Mouse (Mus musculus) liver, embryonic 15.5 days (tissue): Measurements from ENCODE around the gene Kcnd3. TPM values are rescaled to one million over a fixed set of nuclear protein-coding genes. Genes with fewer than 3 reads are reported as not detected.
"Not testable (repeated sequence)": the region's sequence is repeated elsewhere in the genome, so short reads cannot be mapped to it uniquely, and the experiment has no call there.

Source experiments
- ATAC-seq: fragments of 200-750 bp; cut with Nextera tagmentation; 2 replicates; pipeline ENCODE4 v1.8.0; 2017; ENCODE audit warnings: moderate number of reproducible peaks, mild to moderate bottlenecking, moderate library complexity; ENCODE audit not compliant: insufficient read depth
- H3K27ac ChIP-seq: fragments of 300-500 bp; sonication (generic); replicated peaks from 2 replicates; pipeline ENCODE4 v1.5.1; 2015; ENCODE audit warnings: mild to moderate bottlenecking, inconsistent platforms
- H3K27me3 ChIP-seq: fragments of 300-500 bp; sonication (generic); 2 replicates; pipeline ENCODE4 v1.6.1; 2015; ENCODE audit warnings: mild to moderate bottlenecking, inconsistent platforms
- H3K36me3 ChIP-seq: fragments of 300-500 bp; sonication (generic); replicated peaks from 2 replicates; pipeline ENCODE4 v1.6.1; 2015; ENCODE audit warnings: moderate library complexity, mild to moderate bottlenecking, inconsistent platforms
- H3K4me1 ChIP-seq: fragments of 300-500 bp; sonication (generic); replicated peaks from 2 replicates; pipeline ENCODE4 v1.6.1; 2015; ENCODE audit warnings: inconsistent platforms
- H3K4me2 ChIP-seq: fragments of 300-500 bp; sonication (generic); 2 replicates; pipeline ENCODE4 v1.6.1; 2015; ENCODE audit warnings: moderate library complexity, mild to moderate bottlenecking, inconsistent platforms
- H3K4me3 ChIP-seq: fragments of 300-500 bp; sonication (generic); replicated peaks from 2 replicates; pipeline ENCODE4 v1.5.1; 2015; ENCODE audit warnings: mild to moderate bottlenecking, inconsistent platforms
- H3K9ac ChIP-seq: fragments of 300-500 bp; sonication (generic); 2 replicates; pipeline ENCODE4 v1.6.1; 2015; ENCODE audit warnings: moderate library complexity, mild to moderate bottlenecking, inconsistent platforms
- H3K9me3 ChIP-seq: fragments of 300-500 bp; sonication (generic); replicated peaks from 2 replicates; pipeline ENCODE4 v1.6.1; 2016; ENCODE audit warnings: inconsistent platforms
- WGBS: fragments of 180-500 bp; shearing (Covaris S2); methylation state at CpG from one replicate; pipeline ENCODE4 v1.1.7; 2015; ENCODE audit warnings: mixed read lengths; ENCODE audit not compliant: insufficient replicate concordance; 5-methylcytosine and 5-hydroxymethylcytosine counted together
- polyA plus RNA-seq: library from polyadenylated mRNA; unstranded; fragments of >200 nt; fragmentation: Nextera tagmentation; extraction: Ambion mirVana; gene quantifications from 2 replicates; pipeline ENCODE4 v1.2.1, GENCODE M21; 2015

The Kcnd3 gene
- polyA plus RNA-seq, 1 experiment from 2014 or later, result 0.05 TPM

DNA sequence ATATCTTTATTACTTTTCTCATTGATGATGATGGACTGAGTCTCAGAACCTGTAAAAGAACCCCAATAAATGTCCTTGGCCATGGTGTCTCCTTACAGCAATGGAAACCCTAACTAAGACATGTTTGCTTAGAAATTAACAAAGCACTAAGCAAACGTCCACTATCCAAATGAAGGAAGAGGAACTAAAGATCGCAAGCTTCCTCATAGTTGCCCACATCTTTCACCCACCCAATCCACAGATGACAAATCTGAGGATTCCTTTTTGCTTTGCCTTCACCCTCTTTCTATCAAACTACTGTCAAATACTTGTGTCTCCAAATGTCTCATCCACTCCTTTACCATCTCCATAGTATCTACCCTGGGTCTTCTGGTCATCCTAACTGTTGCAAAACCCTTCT is 236.4 kb downstream of the Kcnd3 start:
- no peak for ATAC-seq
- H3K9me3 ChIP-seq, result no peaks in the 10 kb centered on the region
- peak overlapping the region; percentile 97 for H3K4me3 ChIP-seq
- H3K27me3 ChIP-seq, result peaks cover 29% of the 10 kb centered on the region
- peaks cover 15% of the 10 kb centered on the region for H3K36me3 ChIP-seq
- H3K4me1 ChIP-seq, result peaks cover 23% of the 10 kb centered on the region
- 34% methylated on average over 2 of the region's 2 CpGs for WGBS
- H3K27ac ChIP-seq, result no peak overlapping the region
- H3K9ac ChIP-seq, result no peak overlapping the region
- peak overlapping the region; percentile 89 for H3K4me2 ChIP-seq

DNA sequence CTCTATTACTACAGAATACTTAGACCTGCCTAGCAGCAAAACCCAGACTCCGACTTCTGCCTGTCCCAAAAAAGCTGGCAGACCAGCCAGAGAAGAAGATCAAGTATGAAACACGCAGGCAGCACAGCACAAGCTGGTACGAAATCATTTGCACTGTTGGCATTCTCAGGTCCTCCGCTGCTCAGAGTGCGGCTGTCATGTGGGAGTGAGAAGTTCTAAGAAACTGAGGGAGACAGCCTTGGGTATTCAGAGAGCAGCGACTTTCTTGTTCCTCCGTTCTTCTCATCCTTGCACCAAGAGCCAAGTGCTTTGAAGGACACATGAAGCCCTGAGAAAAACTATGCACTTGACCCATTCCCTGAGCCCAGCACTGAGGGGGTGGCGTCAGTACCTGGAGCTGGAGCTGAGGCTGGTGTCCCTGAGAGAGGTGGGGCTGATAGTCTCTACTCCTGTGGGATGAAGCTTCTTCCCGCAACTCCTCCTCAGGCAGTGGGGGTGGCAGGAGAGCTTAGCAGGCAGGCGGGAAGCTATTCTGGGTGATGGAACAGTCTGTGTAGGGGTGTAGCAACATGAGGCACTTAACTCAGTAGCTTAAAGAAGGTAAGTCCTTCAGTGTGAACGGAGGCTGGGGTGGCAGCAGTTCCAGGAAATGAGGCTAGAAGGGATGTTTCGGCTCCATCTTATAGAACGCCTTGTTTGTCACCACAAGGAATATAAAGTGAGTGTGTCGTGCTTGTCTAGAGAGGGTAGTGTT is 241.4 kb downstream of the Kcnd3 start:
- H3K27ac ChIP-seq, result no peak overlapping the region
- H3K4me1 ChIP-seq, result peaks cover 18% of the 10 kb centered on the region
- H3K9ac ChIP-seq, result no peak overlapping the region
- no peaks in the 10 kb centered on the region for H3K9me3 ChIP-seq
- no peaks in the 10 kb centered on the region for H3K36me3 ChIP-seq
- ATAC-seq, result no peak
- WGBS, result 58% methylated on average over 14 of the region's 14 CpGs
- peaks cover 69% of the 10 kb centered on the region for H3K27me3 ChIP-seq
- H3K4me2 ChIP-seq, result no peak overlapping the region
- H3K4me3 ChIP-seq, result no peak overlapping the region

DNA sequence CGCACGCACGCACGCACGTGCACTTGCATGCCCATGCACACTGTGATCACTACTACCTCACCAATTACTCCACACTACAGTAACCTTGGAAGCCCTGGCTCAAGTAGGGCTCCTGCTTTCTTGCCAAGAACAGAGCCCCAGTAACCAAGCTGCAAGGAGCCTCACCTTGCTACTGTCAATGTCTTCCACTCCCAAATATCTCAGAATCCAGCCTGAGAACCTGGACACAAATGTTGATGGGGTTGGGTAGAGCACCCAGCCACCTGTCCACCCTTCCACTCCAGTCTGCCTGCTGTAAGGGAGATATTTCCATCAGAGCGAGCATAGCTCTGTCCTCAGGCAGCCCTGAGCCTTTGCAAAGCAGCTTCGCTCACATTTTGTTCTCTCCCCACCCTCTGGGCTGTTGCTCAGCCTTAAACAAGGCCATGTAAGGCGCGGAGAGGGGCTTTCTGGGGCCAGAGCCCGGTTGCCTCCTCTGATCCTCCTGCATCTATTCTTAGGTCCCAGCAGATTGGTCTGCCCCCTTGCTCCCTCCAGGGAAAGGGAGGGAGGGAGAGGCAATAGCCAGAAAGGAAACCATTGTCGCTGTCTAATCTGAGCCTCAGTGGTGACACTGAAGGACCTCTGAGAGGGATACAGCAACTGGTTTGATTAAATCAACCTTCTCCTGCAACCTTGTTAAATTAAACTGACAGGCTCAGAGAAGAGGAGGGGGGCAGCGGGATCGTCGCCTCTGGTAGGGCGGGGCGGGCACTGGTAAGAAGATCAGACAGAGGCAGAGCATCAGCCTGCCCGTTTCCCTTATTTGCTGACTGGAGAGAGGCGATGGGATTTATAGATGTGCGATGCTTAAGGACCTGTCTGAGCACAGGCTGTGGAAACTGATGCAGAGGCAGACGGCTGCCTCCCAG is 243.6 kb downstream of the Kcnd3 start:
- Histone ChIP-seq H3K27ac (no peak overlapping the region), H3K9me3 (no peaks in the 10 kb centered on the region), H3K4me2 (no peak overlapping the region), H3K36me3 (no peaks in the 10 kb centered on the region), H3K4me3 (no peak overlapping the region), H3K9ac (no peak overlapping the region), H3K27me3 (peaks cover 65% of the 10 kb centered on the region), H3K4me1 (peaks cover 33% of the 10 kb centered on the region)
- WGBS, result 43% methylated on average over 20 of the region's 20 CpGs
- ATAC-seq, result no peak

GRCm38 (mm10) chr3:105696387-105697147 is 244.4 kb downstream of the Kcnd3 start:
- Histone ChIP-seq H3K9me3 (no peaks in the 10 kb centered on the region), H3K27ac (no peak overlapping the region), H3K4me3 (no peak overlapping the region), H3K36me3 (no peaks in the 10 kb centered on the region), H3K27me3 (peaks cover 57% of the 10 kb centered on the region), H3K4me2 (no peak overlapping the region), H3K4me1 (peaks cover 41% of the 10 kb centered on the region), H3K9ac (no peak overlapping the region)
- no peak for ATAC-seq
- WGBS, result 74% methylated on average over 17 of the region's 17 CpGs

- no peak for ATAC-seq
- no peak overlapping the region for H3K4me2 ChIP-seq
- peaks cover 60% of the 10 kb centered on the region for H3K27me3 ChIP-seq
- H3K4me1 ChIP-seq, result peaks cover 47% of the 10 kb centered on the region
- H3K27ac ChIP-seq, result no peak overlapping the region
- H3K36me3 ChIP-seq, result no peaks in the 10 kb centered on the region
- H3K9me3 ChIP-seq, result no peaks in the 10 kb centered on the region
- no peak overlapping the region for H3K4me3 ChIP-seq
- 68% methylated on average over 5 of the region's 5 CpGs for WGBS
- no peak overlapping the region for H3K9ac ChIP-seq
These were observed 245.0 kb downstream of the Kcnd3 start for GRCm38 (mm10) chr3:105697148-105697441.

DNA sequence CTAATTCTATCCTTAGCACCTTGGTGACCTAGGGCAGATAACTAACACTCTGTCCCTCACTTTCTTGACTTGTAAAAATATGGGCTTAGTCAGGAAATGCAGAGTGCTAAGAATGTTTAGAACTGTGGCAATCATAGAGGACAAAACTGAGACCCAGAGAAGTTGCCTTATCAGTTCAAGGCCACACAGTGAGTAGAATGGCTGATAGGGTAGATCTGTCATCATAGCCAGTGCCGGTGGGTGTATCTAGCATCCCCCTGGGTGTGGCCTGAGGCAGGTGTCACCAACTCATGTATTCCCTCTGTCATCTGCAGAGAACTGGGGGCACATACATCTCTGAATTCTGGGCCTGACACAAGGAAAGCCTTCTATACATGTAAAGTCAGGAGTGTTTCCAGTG is 246.2 kb downstream of the Kcnd3 start:
- Histone ChIP-seq H3K4me2 (peak overlapping the region; percentile 33), H3K4me3 (no peak overlapping the region), H3K9me3 (no peaks in the 10 kb centered on the region), H3K9ac (no peak overlapping the region), H3K36me3 (no peaks in the 10 kb centered on the region), H3K27ac (peak overlapping the region; percentile 79), H3K4me1 (peaks cover 59% of the 10 kb centered on the region), H3K27me3 (peaks cover 60% of the 10 kb centered on the region)
- peak; percentile 56 for ATAC-seq
- 9% methylated on average over 1 of the region's 1 CpGs for whole genome bisulfite sequencing

DNA sequence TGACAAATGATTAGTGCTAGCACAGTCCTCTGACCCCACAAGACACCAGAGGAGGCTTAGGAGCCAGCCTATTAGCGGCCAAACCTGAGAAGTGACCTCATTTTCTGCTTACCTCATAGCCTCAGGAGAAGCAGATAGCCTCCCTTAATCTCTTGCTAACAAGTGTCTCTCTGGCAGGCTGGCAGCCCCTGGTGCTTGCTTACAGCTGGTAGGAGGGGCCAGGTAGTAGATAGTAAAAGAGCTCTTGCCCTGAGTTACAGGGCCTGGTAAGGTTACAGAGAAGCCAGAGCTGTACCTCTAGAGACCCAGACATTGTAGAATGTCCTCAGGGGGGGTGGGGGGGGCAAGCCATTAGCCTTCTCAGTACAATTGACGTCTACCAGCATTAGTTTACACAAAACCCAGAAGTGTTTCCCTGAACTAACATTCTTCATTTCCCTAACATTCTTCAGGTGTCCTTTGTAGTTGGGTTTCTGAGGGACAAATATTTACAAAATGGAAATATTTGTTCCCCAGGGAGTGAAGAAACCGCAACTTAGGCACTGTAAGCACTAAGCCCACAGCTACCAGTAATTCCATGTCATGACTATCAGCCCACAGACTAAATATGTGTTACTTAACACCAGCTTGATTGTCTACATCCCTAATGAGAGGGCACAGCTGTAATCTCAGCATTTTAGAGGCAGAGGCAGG is 247.3 kb downstream of the Kcnd3 start:
- no peaks in the 10 kb centered on the region for H3K36me3 ChIP-seq
- peak; percentile 93 for ATAC-seq
- 40% methylated on average over 3 of the region's 3 CpGs for WGBS
- H3K27ac ChIP-seq, result peak overlapping the region; percentile 79
- H3K27me3 ChIP-seq, result peaks cover 57% of the 10 kb centered on the region
- peaks cover 70% of the 10 kb centered on the region for H3K4me1 ChIP-seq
- H3K4me2 ChIP-seq, result peak overlapping the region; percentile 33
- no peak overlapping the region for H3K4me3 ChIP-seq
- 0 out of 2 replicates have a peak overlapping the region, but pooled peaks have one; percentile 12 for H3K9ac ChIP-seq
- H3K9me3 ChIP-seq, result no peaks in the 10 kb centered on the region

- WGBS, result 4% methylated on average over 1 of the region's 1 CpGs
- not testable (repeated sequence) for ATAC-seq
- peak overlapping the region; percentile 43; the same call in 1 of the 2 replicates for H3K27ac ChIP-seq
These were observed 248.7 kb downstream of the Kcnd3 start for GRCm38 (mm10) chr3:105700786-105701185.

GRCm38 (mm10) chr3:105701399-105701798 is 249.3 kb downstream of the Kcnd3 start:
- H3K4me2 ChIP-seq, result peak overlapping the region; percentile 52
- H3K27ac ChIP-seq, result peak overlapping the region; percentile 43; the same call in 1 of the 2 replicates
- peak overlapping the region; percentile 12; the same call in 1 of the 2 replicates for H3K4me3 ChIP-seq
- peak; percentile 4; the same call in 1 of the 2 replicates for ATAC-seq
- peaks cover 85% of the 10 kb centered on the region for H3K4me1 ChIP-seq
- peak overlapping the region; percentile 40; the same call in 1 of the 2 replicates for H3K9ac ChIP-seq
- H3K27me3 ChIP-seq, result peaks cover 55% of the 10 kb centered on the region
- no peaks in the 10 kb centered on the region for H3K9me3 ChIP-seq
- no peaks in the 10 kb centered on the region for H3K36me3 ChIP-seq
- 17% methylated on average over 5 of the region's 5 CpGs for WGBS

More at GRCm38 (mm10) chr3:105700786-105701185, 248.7 kb downstream of the Kcnd3 start:
- Histone ChIP-seq H3K4me2 (peak overlapping the region; percentile 52), H3K9ac (peak overlapping the region; percentile 40; the same call in 1 of the 2 replicates), H3K27me3 (peaks cover 55% of the 10 kb centered on the region), H3K4me1 (peaks cover 84% of the 10 kb centered on the region)
- not testable (repeated sequence) for H3K4me3 ChIP-seq, H3K9me3 ChIP-seq, H3K36me3 ChIP-seq

- peak overlapping the region; percentile 97 for H3K4me2 ChIP-seq
- H3K9ac ChIP-seq, result no peak overlapping the region
- 53% methylated on average over 6 of the region's 6 CpGs for WGBS
- peaks cover 72% of the 10 kb centered on the region for H3K4me1 ChIP-seq
- H3K27me3 ChIP-seq, result peaks cover 59% of the 10 kb centered on the region
- no peaks in the 10 kb centered on the region for H3K36me3 ChIP-seq
- no peaks in the 10 kb centered on the region for H3K9me3 ChIP-seq
- H3K27ac ChIP-seq, result no peak overlapping the region
- no peak for ATAC-seq
- no peak overlapping the region for H3K4me3 ChIP-seq
These were observed 251.4 kb downstream of the Kcnd3 start for GRCm38 (mm10) chr3:105703571-105703970.
